Mouse (Mus musculus): ENCODE measurements around the gene Zfp398. TPM values are rescaled to one million over a fixed set of nuclear protein-coding genes. Genes with fewer than 3 reads are reported as not detected.

Zfp398 gene
- total and polyA plus RNA-seq, 3 experiments: 1.5 to 4.6 (median 2.2) TPM

- H3K36me3 ChIP-seq (replicated peaks in 1 of 2; ENCODE audit: control insufficient read depth in 1 of 2, insufficient read depth in 1 of 2, low read length in 1 of 2): no peaks in the 10 kb centered on the region
- dilution Hi-C loops (cut with MboI; ENCODE audit: extremely low pct_ligation_motif_present, extremely low pct_unique_long_range_greater_than_20kb, low sequenced_read_pairs): no loop called here
Measured at GRCm38 (mm10) chr6:47830104-47831078, 5.1 kb upstream of the Zfp398 start, which contains the start of gene Zfp786. Gene Zfp786 (minus strand): TSS chr6:47830867.

GRCm38 (mm10) chr6:47832220-47832619 is 3.2 kb upstream of the Zfp398 start:
- H3K79me2 ChIP-seq (replicated peaks; ENCODE audit: control insufficient read depth, extremely low read depth, insufficient read depth, poor library complexity, severe bottlenecking): 0 out of 2 replicates have a peak, but pooled peaks cover 2% of the 10 kb centered on the region
- dilution Hi-C loops (cut with MboI; ENCODE audit: extremely low pct_ligation_motif_present, extremely low pct_unique_long_range_greater_than_20kb, low sequenced_read_pairs): no loop called here
- no peak overlapping the region for H3K9ac ChIP-seq (ENCODE audit: insufficient read depth, low read depth)
- DNase-seq (ENCODE audit: extremely low read depth): no peak
- in situ Hi-C loops (cut with MboI; ENCODE audit: low pct_ligation_motif_present, low pct_unique_long_range_greater_than_20kb, low sequenced_read_pairs): no loop called here
- no peaks in the 10 kb centered on the region for H3K9me3 ChIP-seq (replicated peaks; ENCODE audit: low read length)
- H3K4me1 ChIP-seq (ENCODE audit: control insufficient read depth in 1 of 2, insufficient read depth in 2 of 2): peaks cover 2 to 15% of the 10 kb centered on the region in 2 experiments
- no peak overlapping the region for H3K4me2 ChIP-seq (ENCODE audit: insufficient read depth, low read depth, poor library complexity, severe bottlenecking)
- H3K36me3 ChIP-seq (replicated peaks in 1 of 2; ENCODE audit: control insufficient read depth in 1 of 2, insufficient read depth in 1 of 2, low read length in 1 of 2): no peaks in the 10 kb centered on the region
- H3K4me3 ChIP-seq (replicated peaks in 1 of 3; ENCODE audit: low read depth in 2 of 3, low read length in 2 of 3, poor library complexity in 1 of 3): no peak overlapping the region
- TF ChIP-seq TBP (conservative IDR thresholded peaks at IDR 0.05; ENCODE audit: low read depth, low read length) (no peak), SIN3A (IDR thresholded peaks at IDR 0.05; ENCODE audit: low read length) (no peak), NELFE (IDR thresholded peaks at IDR 0.05; ENCODE audit: low read depth, low read length) (no peak), SMC3 (IDR thresholded peaks at IDR 0.05; ENCODE audit: low read depth, low read length) (no peak), PAX5 (IDR thresholded peaks at IDR 0.05; ENCODE audit: low read length) (no peak), E2F4 (IDR thresholded peaks at IDR 0.05; ENCODE audit: insufficient replicate concordance, low read depth, low read length) (no peak), BHLHE40 (IDR thresholded peaks at IDR 0.05; ENCODE audit: low read depth, low read length) (no peak), MAX (IDR thresholded peaks at IDR 0.05; ENCODE audit: low read length) (no peak), MAZ (IDR thresholded peaks at IDR 0.05; ENCODE audit: low read depth, low read length) (no peak), ZKSCAN1 (IDR thresholded peaks at IDR 0.05; ENCODE audit: borderline replicate concordance, low read depth, low read length) (no peak)
- H3K27ac ChIP-seq (ENCODE audit: insufficient read depth, low read depth): no peak overlapping the region
- H3K27me3 ChIP-seq (replicated peaks): peaks cover 4% of the 10 kb centered on the region

More at GRCm38 (mm10) chr6:47830104-47831078, 5.1 kb upstream of the Zfp398 start, which contains the start of gene Zfp786:
- Histone ChIP-seq H3K79me2 (replicated peaks; ENCODE audit: control insufficient read depth, extremely low read depth, insufficient read depth, poor library complexity, severe bottlenecking) (no peaks in the 10 kb centered on the region), H3K27me3 (replicated peaks) (peaks cover 4% of the 10 kb centered on the region), H3K9me3 (replicated peaks; ENCODE audit: low read length) (no peaks in the 10 kb centered on the region), H3K4me3 (replicated peaks in 1 of 3; ENCODE audit: low read depth in 2 of 3, low read length in 2 of 3, poor library complexity in 1 of 3) (peak within 1 kb of the TSS; percentile 57 to 81 (median 78)), H3K27ac (ENCODE audit: insufficient read depth, low read depth) (no peak within 1 kb of the TSS), H3K4me1 (ENCODE audit: control insufficient read depth in 1 of 2, insufficient read depth in 2 of 2) (peaks cover 2 to 15% of the 10 kb centered on the region in 2 experiments), H3K9ac (ENCODE audit: insufficient read depth, low read depth) (peak within 1 kb of the TSS; percentile 53), H3K4me2 (ENCODE audit: insufficient read depth, low read depth, poor library complexity, severe bottlenecking) (peak within 1 kb of the TSS; percentile 40; the same call in 1 of the 2 replicates)
- TF ChIP-seq SIN3A (IDR thresholded peaks at IDR 0.05; ENCODE audit: low read length) (no peak), JUN (IDR thresholded peaks at IDR 0.05; ENCODE audit: insufficient read depth, low read depth, low read length) (no peak), MAFK (IDR thresholded peaks at IDR 0.05; ENCODE audit: insufficient replicate concordance, low read length) (no peak), IRF4 (IDR thresholded peaks at IDR 0.05; ENCODE audit: low read depth, low read length) (peak; percentile 35; the same call in 1 of the 2 replicates), CHD2 (IDR thresholded peaks at IDR 0.05; ENCODE audit: low read length) (no peak), SMC3 (IDR thresholded peaks at IDR 0.05; ENCODE audit: low read depth, low read length) (peak; percentile 63), MEF2A (IDR thresholded peaks at IDR 0.05; ENCODE audit: borderline replicate concordance, low read depth, low read length) (peak; percentile 56; the same call in 1 of the 2 replicates), POLR2A (IDR thresholded peaks at IDR 0.05; ENCODE audit: low read depth, low read length) (peak; percentile 42; the same call in 1 of the 2 replicates), PAX5 (IDR thresholded peaks at IDR 0.05; ENCODE audit: low read length) (no peak), TCF12 (IDR thresholded peaks at IDR 0.05; ENCODE audit: low read depth, low read length) (peak; percentile 54; the same call in 1 of the 2 replicates), E2F4 (IDR thresholded peaks at IDR 0.05; ENCODE audit: insufficient replicate concordance, low read depth, low read length) (no peak), NELFE (IDR thresholded peaks at IDR 0.05; ENCODE audit: low read depth, low read length) (peak; percentile 50; the same call in 1 of the 2 replicates), RAD21 (IDR thresholded peaks at IDR 0.05; ENCODE audit: low read depth, low read length) (peak; percentile 71), CTCF (conservative IDR thresholded peaks at IDR 0.05 in 1 of 2, IDR thresholded peaks at IDR 0.05 in 1 of 2; ENCODE audit: low read depth in 2 of 2, low read length in 2 of 2) (peak; percentile 58 to 91), HCFC1 (IDR thresholded peaks at IDR 0.05; ENCODE audit: low read depth, low read length) (peak; percentile 49; the same call in 1 of the 2 replicates), ZKSCAN1 (IDR thresholded peaks at IDR 0.05; ENCODE audit: borderline replicate concordance, low read depth, low read length) (no peak), MYC (IDR thresholded peaks at IDR 0.05; ENCODE audit: low read depth, low read length) (0 out of 2 replicates have a peak, but pooled peaks have one; percentile 68), POLR2AphosphoS2 (IDR thresholded peaks at IDR 0.05; ENCODE audit: low read depth, low read length) (no peak), MXI1 (IDR thresholded peaks at IDR 0.05; ENCODE audit: low read depth, low read length) (no peak), NRF1 (IDR thresholded peaks at IDR 0.05; ENCODE audit: low read depth, low read length) (peak; percentile 78), ELF1 (IDR thresholded peaks at IDR 0.05; ENCODE audit: low read depth, low read length) (0 out of 2 replicates have a peak, but pooled peaks have one; percentile 43), ETS1 (conservative IDR thresholded peaks at IDR 0.05; ENCODE audit: low read depth, low read length) (no peak)
- in situ Hi-C loops (cut with MboI; ENCODE audit: low pct_ligation_motif_present, low pct_unique_long_range_greater_than_20kb, low sequenced_read_pairs): no loop called here
- peak; percentile 79 for DNase-seq (ENCODE audit: extremely low read depth)

Measured in CH12.LX (cell line).